Mouse (Mus musculus) liver, embryonic 16.5 days (tissue): ENCODE results near the gene Tbc1d22a. TPM values are rescaled to one million over a fixed set of nuclear protein-coding genes. Genes with fewer than 3 reads are reported as not detected.

Experiments used
- ATAC-seq: fragments of 200-750 bp; cut with Nextera tagmentation; 2 replicates; pipeline ENCODE4 v1.8.0; 2017; ENCODE audit warnings: low read depth, mild to moderate bottlenecking, moderate number of reproducible peaks, moderate library complexity
- H3K27ac ChIP-seq: fragments of 300-500 bp; sonication (generic); 2 replicates; pipeline ENCODE4 v1.5.1; 2014; ENCODE audit warnings: mild to moderate bottlenecking, low read length
- H3K27me3 ChIP-seq: fragments of 300-500 bp; sonication (generic); 2 replicates; pipeline ENCODE4 v1.6.1; 2014; ENCODE audit warnings: low read depth, low read length, mixed read lengths; ENCODE audit not compliant: control insufficient read depth, insufficient read depth
- H3K36me3 ChIP-seq: fragments of 300-500 bp; sonication (generic); 2 replicates; pipeline ENCODE4 v1.6.1; 2014; ENCODE audit warnings: mild to moderate bottlenecking; ENCODE audit not compliant: control insufficient read depth, insufficient read depth
- H3K4me1 ChIP-seq: fragments of 300-500 bp; sonication (generic); 2 replicates; pipeline ENCODE4 v1.6.1; 2014; ENCODE audit warnings: low read depth, low read length, mixed read lengths; ENCODE audit not compliant: control insufficient read depth
- H3K4me2 ChIP-seq: fragments of 300-500 bp; sonication (generic); 2 replicates; pipeline ENCODE4 v1.6.1; 2014; ENCODE audit warnings: low read depth, low read length, mixed read lengths
- H3K4me3 ChIP-seq: fragments of 300-500 bp; sonication (generic); 2 replicates; pipeline ENCODE4 v1.5.1; 2014; ENCODE audit warnings: low read depth, mild to moderate bottlenecking, low read length
- H3K9ac ChIP-seq: fragments of 300-500 bp; sonication (generic); 2 replicates; pipeline ENCODE4 v1.6.1; 2014; ENCODE audit warnings: low read depth, low read length
- H3K9me3 ChIP-seq: fragments of 300-500 bp; sonication (generic); replicated peaks from 2 replicates; pipeline ENCODE4 v1.6.1; 2016; ENCODE audit warnings: low read length; ENCODE audit not compliant: control insufficient read depth
- WGBS: fragments of 180-500 bp; shearing (Covaris S2); extraction: QIAGEN DNeasy Blood & Tissue Kit; methylation state at CpG from one replicate; pipeline ENCODE4 v1.1.7; 2014; ENCODE audit not compliant: insufficient replicate concordance; 5-methylcytosine and 5-hydroxymethylcytosine counted together
- polyA plus RNA-seq: library from polyadenylated mRNA; unstranded; fragments of >200 nt; fragmentation: Nextera tagmentation; extraction: Ambion mirVana; gene quantifications from 2 replicates; pipeline ENCODE4 v1.2.1, GENCODE M21; 2015

The Tbc1d22a gene
- polyA plus RNA-seq, 1 experiment from 2014 or later, result 8.1 TPM

GRCm38 (mm10) chr15:86224972-86225551 is 10.8 kb downstream of the Tbc1d22a start:
- ATAC-seq, result peak; percentile 55
- WGBS, result 37% methylated on average over 7 of the region's 7 CpGs
- peak overlapping the region; percentile 21; the same call in 1 of the 2 replicates for H3K27ac ChIP-seq

GRCm38 (mm10) chr15:86226221-86226620 is 12.0 kb downstream of the Tbc1d22a start:
- WGBS, result 64% methylated on average over 5 of the region's 5 CpGs
- Histone ChIP-seq H3K9me3 (no peaks in the 10 kb centered on the region), H3K4me3 (no peak overlapping the region)

More at GRCm38 (mm10) chr15:86224972-86225551, 10.8 kb downstream of the Tbc1d22a start:
- H3K27me3 ChIP-seq, result no peaks in the 10 kb centered on the region
- H3K9me3 ChIP-seq, result no peaks in the 10 kb centered on the region
- no peaks in the 10 kb centered on the region for H3K36me3 ChIP-seq
- no peak overlapping the region for H3K4me3 ChIP-seq
- peaks cover 6% of the 10 kb centered on the region for H3K4me1 ChIP-seq
- H3K4me2 ChIP-seq, result no peak overlapping the region
- H3K9ac ChIP-seq, result no peak overlapping the region

GRCm38 (mm10) chr15:86226968-86227367 is 12.7 kb downstream of the Tbc1d22a start:
- Histone ChIP-seq H3K9me3 (no peaks in the 10 kb centered on the region), H3K9ac (no peak overlapping the region), H3K27me3 (no peaks in the 10 kb centered on the region), H3K36me3 (no peaks in the 10 kb centered on the region), H3K4me3 (no peak overlapping the region), H3K27ac (no peak overlapping the region), H3K4me2 (no peak overlapping the region), H3K4me1 (peaks cover 6% of the 10 kb centered on the region)
- no peak for ATAC-seq
- 78% methylated on average over 2 of the region's 2 CpGs for WGBS

More at GRCm38 (mm10) chr15:86226221-86226620, 12.0 kb downstream of the Tbc1d22a start:
- Histone ChIP-seq H3K36me3 (no peaks in the 10 kb centered on the region), H3K27ac (no peak overlapping the region), H3K4me2 (no peak overlapping the region), H3K4me1 (peaks cover 6% of the 10 kb centered on the region), H3K27me3 (no peaks in the 10 kb centered on the region), H3K9ac (no peak overlapping the region)
- no peak for ATAC-seq

GRCm38 (mm10) chr15:86228186-86228585 is 13.9 kb downstream of the Tbc1d22a start:
- Histone ChIP-seq H3K4me2 (no peak overlapping the region), H3K36me3 (no peaks in the 10 kb centered on the region), H3K4me3 (no peak overlapping the region), H3K9me3 (no peaks in the 10 kb centered on the region), H3K4me1 (peaks cover 6% of the 10 kb centered on the region), H3K27ac (no peak overlapping the region), H3K9ac (no peak overlapping the region), H3K27me3 (no peaks in the 10 kb centered on the region)
- WGBS, result 19% methylated on average over 3 of the region's 3 CpGs
- ATAC-seq, result 0 out of 2 replicates have a peak, but pooled peaks have one; percentile 41

- Histone ChIP-seq H3K9me3 (no peaks in the 10 kb centered on the region), H3K4me3 (no peak overlapping the region), H3K36me3 (no peaks in the 10 kb centered on the region), H3K27me3 (no peaks in the 10 kb centered on the region), H3K27ac (no peak overlapping the region), H3K4me1 (peaks cover 6% of the 10 kb centered on the region), H3K9ac (no peak overlapping the region), H3K4me2 (no peak overlapping the region)
- WGBS, result 81% methylated on average over 8 of the region's 8 CpGs
- ATAC-seq, result no peak
Measured at GRCm38 (mm10) chr15:86229088-86229487, 14.8 kb downstream of the Tbc1d22a start.

GRCm38 (mm10) chr15:86229623-86230022 is 15.4 kb downstream of the Tbc1d22a start:
- Histone ChIP-seq H3K4me1 (peaks cover 6% of the 10 kb centered on the region), H3K4me3 (no peak overlapping the region), H3K27me3 (no peaks in the 10 kb centered on the region), H3K4me2 (no peak overlapping the region), H3K27ac (no peak overlapping the region), H3K9me3 (no peaks in the 10 kb centered on the region), H3K9ac (no peak overlapping the region), H3K36me3 (no peaks in the 10 kb centered on the region)
- ATAC-seq, result no peak
- WGBS, result 52% methylated on average over 11 of the region's 11 CpGs

GRCm38 (mm10) chr15:86231170-86231569 is 16.9 kb downstream of the Tbc1d22a start:
- H3K4me2 ChIP-seq, result no peak overlapping the region
- no peak for ATAC-seq
- H3K9ac ChIP-seq, result no peak overlapping the region
- H3K4me3 ChIP-seq, result no peak overlapping the region
- H3K36me3 ChIP-seq, result no peaks in the 10 kb centered on the region
- no peaks in the 10 kb centered on the region for H3K27me3 ChIP-seq
- 83% methylated on average over 1 of the region's 1 CpGs for WGBS
- H3K9me3 ChIP-seq, result no peaks in the 10 kb centered on the region
- no peak overlapping the region for H3K27ac ChIP-seq
- peaks cover 4% of the 10 kb centered on the region; the same call in 1 of the 2 replicates for H3K4me1 ChIP-seq

GRCm38 (mm10) chr15:86231831-86232512 is 17.7 kb downstream of the Tbc1d22a start:
- WGBS, result 64% methylated on average over 7 of the region's 7 CpGs
- H3K9me3 ChIP-seq, result no peaks in the 10 kb centered on the region
- no peak for ATAC-seq
- H3K9ac ChIP-seq, result no peak overlapping the region
- no peak overlapping the region for H3K4me2 ChIP-seq
- peaks cover 4% of the 10 kb centered on the region; the same call in 1 of the 2 replicates for H3K4me1 ChIP-seq
- no peak overlapping the region for H3K4me3 ChIP-seq
- H3K27ac ChIP-seq, result no peak overlapping the region
- no peaks in the 10 kb centered on the region for H3K27me3 ChIP-seq
- no peaks in the 10 kb centered on the region for H3K36me3 ChIP-seq

GRCm38 (mm10) chr15:86234001-86234400 is 19.7 kb downstream of the Tbc1d22a start:
- Histone ChIP-seq H3K9me3 (no peaks in the 10 kb centered on the region), H3K4me3 (no peak overlapping the region), H3K9ac (no peak overlapping the region), H3K36me3 (peaks cover under 1% of the 10 kb centered on the region; the same call in 1 of the 2 replicates), H3K27ac (no peak overlapping the region), H3K27me3 (no peaks in the 10 kb centered on the region), H3K4me2 (no peak overlapping the region), H3K4me1 (peaks cover 4% of the 10 kb centered on the region; the same call in 1 of the 2 replicates)
- ATAC-seq, result no peak
- WGBS, result 65% methylated on average over 5 of the region's 5 CpGs
